Mouse (Mus musculus) ES-E14 (cell line): Measurements from ENCODE around the gene Atp1b3.

ENCODE experiments used
- CHD2 ChIP-seq: IDR thresholded peaks from 2 replicates; pipeline ENCODE4 v1.6.1; 2014; ENCODE audit warnings: mild to moderate bottlenecking, low read depth, low read length, inconsistent platforms
- HCFC1 ChIP-seq: IDR thresholded peaks from 2 replicates; pipeline ENCODE4 v1.6.1; 2012; ENCODE audit warnings: low read length, inconsistent platforms, borderline replicate concordance; ENCODE audit not compliant: insufficient read depth
- MAFK ChIP-seq: IDR thresholded peaks from 2 replicates; pipeline ENCODE4 v1.6.1; 2014; ENCODE audit warnings: mild to moderate bottlenecking, low read depth, low read length, inconsistent platforms; ENCODE audit not compliant: insufficient read depth
- ZC3H11A ChIP-seq: IDR thresholded peaks from 2 replicates; pipeline ENCODE4 v1.6.1; 2012; ENCODE audit warnings: low read depth, mild to moderate bottlenecking, inconsistent platforms, low read length, borderline replicate concordance
- ZNF384 ChIP-seq: IDR thresholded peaks from 2 replicates; pipeline ENCODE4 v1.6.1; 2012; ENCODE audit warnings: low read depth, low read length, inconsistent platforms

- TF ChIP-seq CHD2 (no peak), ZNF384 (no peak), ZC3H11A (no peak), MAFK (no peak), HCFC1 (no peak)
Observed at GRCm38 (mm10) chr9:96324502-96324901, 39.7 kb downstream of the Atp1b3 start.
